Mouse (Mus musculus) E14TG2a.4 (cell line): Measurements from ENCODE around the gene Arhgef12.

ENCODE experiments used
- CTCF ChIP-seq: conservative IDR thresholded peaks from 2 replicates; pipeline ENCODE4 v1.5.1; 2014; ENCODE audit warnings: low read length
- NANOG ChIP-seq: IDR thresholded peaks from 2 replicates; pipeline ENCODE4 v1.6.1; 2014; ENCODE audit warnings: borderline replicate concordance, low read length, mixed read lengths
- POU5F1 ChIP-seq: IDR thresholded peaks from 2 replicates; pipeline ENCODE4 v1.6.1; 2014; ENCODE audit warnings: low read length, borderline replicate concordance

- no peak for TF ChIP-seq CTCF
- no peak for TF ChIP-seq POU5F1
- TF ChIP-seq NANOG, result no peak
These were observed 179.5 kb downstream of the Arhgef12 start for GRCm38 (mm10) chr9:42927498-42927897.
